Mouse (Mus musculus) neutrophil, adult 5-6 weeks (primary cell): ENCODE measurements around the gene Dis3l. TPM values are rescaled to one million over a fixed set of nuclear protein-coding genes. Genes with fewer than 3 reads are reported as not detected.
"Not testable (repeated sequence)": the region's sequence is repeated elsewhere in the genome, so short reads cannot be mapped to it uniquely, and the experiment has no call there.

Source experiments
- ATAC-seq: fragments of 151-379, 151-347 bp; 2 replicates; pipeline ENCODE4 v1.8.0; 2017; ENCODE audit warnings: mild to moderate bottlenecking, moderate TSS enrichment; ENCODE audit not compliant: insufficient number of reproducible peaks, poor library complexity, low FRiP score, severe bottlenecking; ENCODE audit errors: extremely low read depth
- total RNA-seq: library from RNA; stranded (forward); fragments of 200-1000 nt; gene quantifications from 2 replicates; pipeline ENCODE4 v1.2.3, GENCODE M21; 2017

Dis3l gene
- total RNA-seq, 1 experiment from 2014 or later: 12.7 TPM

- not testable (repeated sequence) for ATAC-seq
These were observed 72.3 kb downstream of the Dis3l start for GRCm38 (mm10) chr9:64268836-64269235.

GRCm38 (mm10) chr9:64268196-64268595 is 72.9 kb downstream of the Dis3l start:
- ATAC-seq: no peak

GRCm38 (mm10) chr9:64267231-64267630 is 73.9 kb downstream of the Dis3l start:
- no peak for ATAC-seq

- ATAC-seq: no peak
These were observed 76.3 kb downstream of the Dis3l start for GRCm38 (mm10) chr9:64264813-64265212.

GRCm38 (mm10) chr9:64261023-64261422 is 80.1 kb downstream of the Dis3l start:
- no peak for ATAC-seq

- no peak for ATAC-seq
These were observed 81.2 kb downstream of the Dis3l start for GRCm38 (mm10) chr9:64259906-64260305.

Other genes starting within 250 kb of the Dis3l start
- gene Lctl, start 224.1 kb downstream of the Dis3l start, total RNA-seq: not detected in 2 replicates
- gene Zwilch, start 168.2 kb downstream of the Dis3l start, total RNA-seq: 6.1 and 10.7 TPM in 2 replicates
- 1,351 and 1,415 TPM in 2 replicates for gene Rpl4, start 167.9 kb downstream of the Dis3l start, total RNA-seq
- gene Snapc5, start 162.0 kb downstream of the Dis3l start, total RNA-seq: 34.1 and 35.7 TPM in 2 replicates
- gene Uchl4, start 106.1 kb downstream of the Dis3l start, total RNA-seq: 1.1 and 1.4 TPM in 2 replicates
- 137 and 143 TPM in 2 replicates for gene Map2k1, start 87.7 kb downstream of the Dis3l start, total RNA-seq
- 18.7 and 21.5 TPM in 2 replicates for gene Tipin, start 59.7 kb downstream of the Dis3l start, total RNA-seq
- gene Megf11, start 44.3 kb upstream of the Dis3l start, total RNA-seq: 0.58 and 0.61 TPM in 2 replicates